Mouse (Mus musculus): Measurements from ENCODE around the gene Slc35a3. TPM values are rescaled to one million over a fixed set of nuclear protein-coding genes. Genes with fewer than 3 reads are reported as not detected.

Slc35a3 gene
- total RNA-seq, 2 experiments from 2014 or later: 28.4 to 28.9 TPM

DNA sequence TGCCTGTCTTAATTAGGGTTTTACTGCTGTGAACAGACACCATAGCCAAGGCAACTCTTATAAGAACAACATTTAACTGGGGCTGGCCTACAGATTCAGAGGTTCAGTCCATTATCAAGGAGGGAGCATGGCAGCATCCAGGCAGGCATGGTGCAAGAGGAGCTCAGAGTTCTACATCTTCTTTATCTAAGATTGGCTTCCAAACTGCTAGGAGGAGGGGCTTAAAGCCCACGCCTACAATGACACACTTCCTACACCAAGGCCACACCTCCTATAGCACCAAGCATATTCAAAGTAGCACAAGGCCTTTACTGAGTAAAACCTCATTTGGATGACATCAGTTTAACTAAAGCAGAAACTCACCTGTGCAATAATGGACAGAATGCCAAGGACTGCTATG lies 72.6 kb downstream of the Slc35a3 start:
- no peak for DNase-seq

DNA sequence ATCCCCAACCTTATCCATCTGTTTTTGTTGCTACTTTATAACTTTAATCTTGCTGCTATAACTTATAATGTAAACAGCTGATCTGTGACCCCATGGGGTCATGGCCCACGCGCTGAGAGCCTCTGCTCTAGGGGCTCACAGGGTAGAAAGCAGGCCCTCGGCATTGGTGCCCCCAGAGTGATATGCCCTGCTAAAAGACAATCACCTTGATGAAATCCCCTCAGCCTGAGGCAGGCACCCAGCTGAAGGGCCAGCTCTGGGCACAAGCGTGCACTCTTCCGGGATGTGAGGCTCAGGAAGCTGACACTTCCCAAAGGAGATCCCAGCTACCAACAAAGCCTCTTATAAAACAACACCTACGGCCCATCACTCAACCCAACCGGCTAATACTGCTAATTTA lies 74.1 kb downstream of the Slc35a3 start:
- no peak for DNase-seq

DNA sequence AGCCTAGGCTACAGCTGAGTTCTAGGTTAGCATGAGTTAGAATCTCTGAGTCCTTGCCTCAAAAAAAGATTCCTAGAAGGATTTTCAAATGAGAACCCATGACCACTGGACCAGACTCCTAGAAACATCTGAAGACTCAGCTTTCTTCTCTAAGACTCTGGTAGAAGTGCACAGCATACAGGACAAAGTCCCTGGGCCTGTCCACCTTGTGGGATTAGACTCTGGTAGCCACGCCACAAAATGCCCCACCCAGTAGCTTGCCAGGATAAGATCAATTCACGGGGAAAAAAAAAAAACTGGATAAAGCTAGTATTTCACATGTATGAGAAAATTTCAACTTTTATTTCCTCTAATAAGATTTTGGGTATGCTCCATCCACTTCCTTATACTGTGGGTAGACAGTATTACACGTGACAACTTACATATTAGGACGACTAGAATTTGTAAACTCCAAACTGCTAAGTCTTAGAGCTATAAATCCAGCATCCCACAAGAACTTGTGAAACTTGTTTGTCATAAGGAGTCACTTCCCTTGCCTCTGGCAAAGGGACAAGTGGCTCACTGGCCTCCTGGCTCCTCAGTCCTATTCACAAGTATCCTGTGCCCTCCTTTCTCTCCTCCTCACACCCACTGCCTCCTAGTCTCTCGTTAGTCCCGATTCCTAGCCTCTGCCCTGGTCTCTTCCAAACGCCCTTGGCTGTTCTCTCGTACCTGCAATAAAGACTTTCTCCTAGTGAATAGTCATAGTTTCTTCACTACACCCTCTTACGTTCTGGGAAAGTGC lies 74.7 kb downstream of the Slc35a3 start:
- DNase-seq: no peak

DNA sequence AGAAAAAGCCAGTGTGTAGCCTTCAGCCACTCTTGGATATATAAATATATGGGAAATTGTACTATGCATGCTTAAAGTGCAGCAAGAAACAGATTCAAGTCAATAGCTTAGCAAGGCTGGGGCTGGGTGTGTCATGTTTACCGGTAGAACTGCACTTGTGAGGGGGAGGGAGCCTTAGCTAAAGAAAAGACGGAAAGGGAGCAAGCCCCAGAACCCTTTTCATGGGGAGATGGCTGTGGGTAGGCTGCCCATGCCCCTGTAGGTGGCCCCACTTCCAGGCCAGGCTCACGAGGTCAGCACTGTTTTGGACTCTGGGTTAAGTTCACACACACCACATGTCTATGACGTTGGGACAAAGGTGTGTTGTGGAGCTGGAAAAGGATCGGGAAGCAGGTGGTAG lies 76.8 kb downstream of the Slc35a3 start:
- DNase-seq: no peak

DNA sequence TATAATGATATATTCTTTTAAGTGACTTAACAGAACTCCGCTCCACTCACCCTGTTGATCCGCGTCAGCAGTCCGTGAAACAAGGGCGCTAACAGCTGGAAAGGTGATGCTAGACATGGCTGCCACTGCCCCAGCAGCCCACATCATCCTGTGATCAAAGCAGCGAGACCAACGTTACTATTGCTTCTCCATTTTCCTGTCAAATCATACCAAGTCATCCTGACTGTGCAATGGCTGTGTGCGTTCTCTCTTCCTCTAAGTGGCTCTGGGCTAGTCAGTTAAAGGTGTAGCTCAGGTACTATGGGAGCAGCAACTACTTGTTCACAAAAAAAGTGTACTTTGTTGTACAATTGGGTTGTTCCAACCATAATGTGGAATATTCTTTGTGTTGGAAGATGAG lies 77.8 kb downstream of the Slc35a3 start:
- no peak for DNase-seq

DNA sequence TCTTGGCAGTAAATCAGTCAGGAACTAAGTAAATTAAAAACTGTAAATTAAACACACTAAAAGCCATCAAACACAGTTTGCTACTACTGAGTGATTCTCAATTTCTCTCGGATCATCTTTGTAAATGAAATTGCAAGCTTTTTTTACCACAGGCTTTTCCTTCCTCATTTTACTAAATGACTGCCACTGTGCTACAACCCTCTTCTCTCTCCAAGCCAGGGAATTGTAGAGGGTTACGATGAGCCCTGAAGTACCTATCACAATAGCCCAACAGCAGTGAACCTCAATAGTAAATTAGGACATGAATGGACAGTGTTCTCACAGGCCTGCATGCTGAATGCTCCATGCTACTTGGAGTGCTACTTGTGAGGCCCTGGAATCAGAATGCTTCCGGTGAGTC lies 78.5 kb downstream of the Slc35a3 start:
- no peak for DNase-seq

DNA sequence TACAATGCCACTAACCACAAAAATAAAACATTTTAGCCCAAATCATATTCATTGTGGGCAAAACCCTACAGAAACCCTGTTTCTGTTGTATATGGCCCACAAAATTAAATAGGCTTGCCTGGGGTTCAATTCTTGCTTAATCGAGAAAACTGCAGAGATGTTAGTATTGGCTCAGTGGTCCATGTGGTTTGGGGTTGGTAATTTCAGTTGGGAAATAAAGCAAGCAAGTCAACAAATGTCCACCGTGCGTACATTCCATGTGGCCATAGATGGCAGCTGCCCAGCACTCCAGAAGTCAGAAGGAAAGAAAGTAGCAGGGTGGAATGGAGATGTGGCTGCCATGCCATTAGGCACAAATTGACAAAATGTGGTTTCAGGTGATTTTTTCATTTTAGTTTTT lies 79.7 kb downstream of the Slc35a3 start:
- DNase-seq: no peak

DNA sequence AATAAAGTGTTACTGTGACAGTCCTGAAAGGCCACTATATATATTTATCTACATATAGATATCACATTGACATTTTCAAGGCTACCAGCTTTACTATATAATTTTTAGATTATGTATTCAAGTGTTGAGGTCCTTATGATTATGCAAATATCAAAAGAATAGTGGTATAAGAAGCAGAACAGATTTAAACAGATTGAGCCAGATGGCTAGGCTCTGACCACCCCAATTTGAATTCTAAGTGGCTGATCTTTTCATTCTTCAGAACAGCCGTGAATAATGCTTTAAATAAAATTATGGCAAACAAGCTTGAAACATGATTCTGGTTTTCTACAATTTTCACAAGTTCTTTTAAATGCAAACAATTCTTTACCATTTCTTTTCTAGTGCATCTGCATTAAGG lies 81.2 kb downstream of the Slc35a3 start:
- DNase-seq: no peak

DNA sequence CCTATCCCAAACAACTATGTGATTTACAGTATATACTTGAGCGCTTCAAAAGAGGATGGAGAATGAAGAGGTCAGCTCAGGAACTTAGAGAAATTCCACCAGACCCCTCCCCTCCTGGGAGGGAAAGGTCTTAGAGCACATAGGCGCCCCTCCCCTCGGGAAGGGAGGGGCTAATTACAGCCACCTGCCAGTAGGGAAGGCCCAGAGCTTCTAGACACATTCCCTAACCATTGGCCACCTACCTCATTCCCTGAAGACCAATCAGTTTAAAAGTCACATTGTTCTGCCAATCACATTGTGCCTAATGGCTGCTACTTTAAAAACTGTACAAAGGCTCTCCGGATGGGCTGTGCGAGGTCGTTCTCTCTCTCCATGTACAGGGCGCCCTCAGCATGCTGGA lies 90.0 kb downstream of the Slc35a3 start:
- no peak for DNase-seq

DNA sequence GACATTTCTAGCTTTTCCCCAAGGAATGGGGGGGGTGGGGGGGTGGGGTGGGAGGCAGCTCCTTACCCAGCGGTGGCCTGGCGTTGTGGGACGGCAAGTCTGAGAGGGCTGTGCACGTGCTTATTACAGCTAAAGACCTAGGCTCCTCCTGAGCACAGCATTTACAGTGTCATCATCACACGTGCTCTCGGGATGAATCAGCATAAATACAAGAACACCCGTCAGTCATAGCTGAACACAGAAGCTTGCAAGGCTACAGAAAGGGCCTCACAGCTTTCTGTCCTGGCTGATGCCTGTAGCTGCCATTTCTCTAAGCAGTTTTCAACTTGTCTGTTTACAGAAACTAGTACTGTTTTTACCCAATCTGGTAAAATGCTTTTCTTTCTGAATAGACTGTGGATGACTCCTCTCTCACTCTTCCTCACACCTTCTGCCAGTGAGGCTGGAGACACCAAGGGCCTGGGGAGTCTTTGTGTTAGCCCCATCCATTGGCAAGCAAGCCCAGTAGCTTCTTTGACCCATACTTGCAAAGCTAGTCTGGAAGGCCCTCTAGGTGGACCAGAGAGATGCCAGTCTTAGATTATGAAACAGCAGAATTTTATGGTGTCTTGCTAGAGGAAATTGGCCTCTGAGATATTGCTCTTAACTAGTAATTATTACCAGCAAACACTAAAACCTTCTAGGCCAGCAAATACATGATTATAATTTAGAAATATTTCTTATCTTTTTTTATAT lies 91.8 kb downstream of the Slc35a3 start:
- no peak for DNase-seq

Other genes with a start within 250 kb of the Slc35a3 start
- 10 to 100 TPM; 35.4 to 37.2 TPM for gene Rtca, start 204.6 kb downstream of the Slc35a3 start, total RNA-seq (2021)
- 10 to 100 TPM; 83.4 to 87.7 TPM for gene Dbt, start 199.8 kb downstream of the Slc35a3 start, total RNA-seq (2021)
- gene Lrrc39, start 149.9 kb downstream of the Slc35a3 start, total RNA-seq (2021): 10 to 100 TPM in 1 of 2 experiments, 1 to 10 TPM in 1; 6.7 to 12.3 TPM
- 1 to 10 TPM; 4.5 to 6.6 TPM for gene Sass6, start 117.8 kb downstream of the Slc35a3 start, total RNA-seq (2021)
- 10 to 100 TPM; 12.0 to 15.5 TPM for gene Trmt13, start 98.2 kb downstream of the Slc35a3 start, total RNA-seq (2021)
- gene Mfsd14a, start 50.2 kb downstream of the Slc35a3 start, total RNA-seq (2021): 10 to 100 TPM; 44.3 to 47.9 TPM
- not detected for gene Gm43191, start 31.6 kb downstream of the Slc35a3 start, total RNA-seq (2021)
- 10 to 100 TPM; 43.5 to 66.5 TPM for gene Agl, start 95.3 kb upstream of the Slc35a3 start, total RNA-seq (2021)
- 10 to 100 TPM; 13.9 to 17.4 TPM for gene Frrs1, start 146.6 kb upstream of the Slc35a3 start, total RNA-seq (2021)